Mouse (Mus musculus): ENCODE measurements around the gene Tubgcp6.
A peak's percentile ranks its signal among the peaks of the same experiment; 100 is the strongest.

GRCm38 (mm10) chr15:89110147-89110546 is 12.8 kb downstream of the Tubgcp6 start:
- TF ChIP-seq CTCF (IDR thresholded peaks at IDR 0.05; ENCODE audit: low read depth, low read length): peak; percentile 27
- no peak for TF ChIP-seq POLR2A (IDR thresholded peaks at IDR 0.05; ENCODE audit: extremely low read depth, insufficient read depth, low read length)
